9 mouse cellular contexts compared by ENCODE assay signal in genomic region chr2:156652841-156653240, GRCm38 (mm10). TPM values are rescaled to one million over a fixed set of nuclear protein-coding genes. Genes with fewer than 3 reads are reported as not detected.
DNase-seq lines count a peak whose midpoint lies in the region; ATAC-seq lines count a peak whose summit lies in the region.
"Had no signal": no experiment of that assay in that cellular context is flagged by ENCODE, and none has a peak within 500 bp of the region (broad histone marks: within the 10 kb centered on the region; RNA-seq: fewer than 3 reads in every experiment).

No protein-coding gene starts in this region.

- no peaks in the 10 kb centered on the region for H3K9me3 ChIP-seq in forebrain, embryonic 11.5 days (ENCODE audit: control insufficient read depth, low read length)
- no peaks in the 10 kb centered on the region for H3K9me3 ChIP-seq in forebrain, embryonic 12.5 days
- H3K9me3 ChIP-seq: heart, embryonic 15.5 days had no signal

- no peaks in the 10 kb centered on the region for H3K4me1 ChIP-seq in forebrain, embryonic 11.5 days (replicated peaks; ENCODE audit: control insufficient read depth, insufficient read depth, low read length)
- peaks cover 4% of the 10 kb centered on the region; the same call in 1 of the 2 replicates for H3K4me1 ChIP-seq in forebrain, embryonic 12.5 days
- H3K4me1 ChIP-seq: heart, embryonic 15.5 days had no signal

- H3K27me3 ChIP-seq in forebrain, embryonic 11.5 days (ENCODE audit: control insufficient read depth, insufficient read depth, low read length), result no peaks in the 10 kb centered on the region
- no peaks in the 10 kb centered on the region for H3K27me3 ChIP-seq in forebrain, embryonic 12.5 days

- ATAC-seq in forebrain, embryonic 11.5 days (replicated peaks; ENCODE audit: low FRiP score), result no peak
- ATAC-seq in forebrain, embryonic 12.5 days (ENCODE audit: low FRiP score), result no peak
- peak; percentile 83 for ATAC-seq in megakaryocyte progenitor cell, adult 5-6 weeks (replicated peaks; ENCODE audit: poor library complexity)

- WGBS in forebrain, embryonic 11.5 days, result 14% methylated on average over 8 of the region's 8 CpGs
- WGBS in forebrain, embryonic 12.5 days, result 10% methylated on average over 8 of the region's 8 CpGs

- H3K4me2 ChIP-seq in forebrain, embryonic 11.5 days (ENCODE audit: low read depth, low read length, severe bottlenecking), result no peak overlapping the region
- no peak overlapping the region for H3K4me2 ChIP-seq in forebrain, embryonic 12.5 days
- H3K4me2 ChIP-seq: heart, embryonic 15.5 days had no signal

- H3K9ac ChIP-seq in forebrain, embryonic 11.5 days (ENCODE audit: low read length), result no peak overlapping the region
- H3K9ac ChIP-seq in forebrain, embryonic 12.5 days, result no peak overlapping the region
- H3K9ac ChIP-seq: heart, embryonic 15.5 days had no signal

- no peak overlapping the region for H3K4me3 ChIP-seq in forebrain, embryonic 11.5 days (ENCODE audit: low read depth, low read length)
- no peak overlapping the region for H3K4me3 ChIP-seq in forebrain, embryonic 12.5 days (replicated peaks)
- H3K4me3 ChIP-seq: heart, embryonic 15.5 days had no signal

- H3K27ac ChIP-seq in forebrain, embryonic 11.5 days (ENCODE audit: low read depth, low read length), result no peak overlapping the region
- H3K27ac ChIP-seq in forebrain, embryonic 12.5 days, result no peak overlapping the region
- H3K27ac ChIP-seq: heart, embryonic 15.5 days had no signal

- DNase-seq in forebrain, embryonic 11.5 days (ENCODE audit: low spot score), result peak; percentile 82
- peak; percentile 67 for DNase-seq in 3T3-L1 (ENCODE audit: low read depth, low spot score)
- DNase-seq in c-Kit-positive CD71-negative TER-119-negative erythroid progenitor cells, embryonic 14.5 days (ENCODE audit: low read depth), result peak; percentile 57
- DNase-seq in induced T-regulatory cell, adult 2 months (ENCODE audit: low read depth), result peak; percentile 44
- DNase-seq in yolk sac, embryonic 10.5 days (ENCODE audit: low spot score), result peak; percentile 66
- no peak for DNase-seq in right cerebral cortex, postnatal 14 days

- H3K36me3 ChIP-seq in forebrain, embryonic 11.5 days (ENCODE audit: control insufficient read depth, insufficient read depth, low read length), result no peaks in the 10 kb centered on the region
- H3K36me3 ChIP-seq in forebrain, embryonic 12.5 days (replicated peaks), result no peaks in the 10 kb centered on the region
- H3K36me3 ChIP-seq: heart, embryonic 15.5 days had no signal

RNA-seq across cellular contexts. Expression of gene Dlgap4, which starts 39.3 kb away (rescaled TPM):
- 140 and 163 TPM in 2 replicates for polyA plus RNA-seq in forebrain, embryonic 11.5 days (2014; fragmentation: Nextera tagmentation; extraction: Ambion mirVana)
- 195 and 197 TPM in 2 replicates for polyA plus RNA-seq in forebrain, embryonic 12.5 days (2016; fragmentation: Nextera tagmentation; extraction: Ambion mirVana)
- total RNA-seq in megakaryocyte progenitor cell, adult 5-6 weeks (2015), result 17.5 and 18.1 TPM in 2 replicates
- total RNA-seq in megakaryocyte progenitor cell, adult 5-6 weeks (2017), result 5.9 and 13.6 TPM in 2 replicates
